Mouse (Mus musculus) neural tube, embryonic 11.5 days (tissue): Measurements from ENCODE around the gene Ccdc40. TPM values are rescaled to one million over a fixed set of nuclear protein-coding genes. Genes with fewer than 3 reads are reported as not detected.

Experiments used
- ATAC-seq: fragments of 200-750 bp; cut with Nextera tagmentation; 2 replicates; pipeline ENCODE4 v1.8.0; 2017; ENCODE audit warnings: moderate number of reproducible peaks, mild to moderate bottlenecking, moderate TSS enrichment, moderate library complexity; ENCODE audit not compliant: insufficient read depth, low FRiP score, low TSS enrichment
- DNase-seq: peaks from one replicate; pipeline ENCODE4 v3.0.0-alpha.2; 2015; ENCODE audit warnings: low spot score
- H3K27ac ChIP-seq: fragments of 300-500 bp; sonication (generic); 2 replicates; pipeline ENCODE4 v1.5.1; 2014; ENCODE audit warnings: low read depth, mild to moderate bottlenecking, low read length
- H3K27me3 ChIP-seq: fragments of 300-500 bp; sonication (generic); 2 replicates; pipeline ENCODE4 v1.6.1; 2014; ENCODE audit warnings: mild to moderate bottlenecking, low read length, mixed read lengths; ENCODE audit not compliant: control insufficient read depth, insufficient read depth
- H3K36me3 ChIP-seq: fragments of 300-500 bp; sonication (generic); 2 replicates; pipeline ENCODE4 v1.6.1; 2014; ENCODE audit warnings: mild to moderate bottlenecking, low read length, moderate library complexity, mixed read lengths; ENCODE audit not compliant: control insufficient read depth, insufficient read depth
- H3K4me1 ChIP-seq: fragments of 300-500 bp; sonication (generic); 2 replicates; pipeline ENCODE4 v1.6.1; 2014; ENCODE audit warnings: low read length, mixed read lengths; ENCODE audit not compliant: control insufficient read depth, insufficient read depth
- H3K4me2 ChIP-seq: fragments of 300-500 bp; sonication (generic); 2 replicates; pipeline ENCODE4 v1.6.1; 2014; ENCODE audit warnings: low read depth, mild to moderate bottlenecking, moderate library complexity
- H3K4me3 ChIP-seq: fragments of 300-500 bp; sonication (generic); 2 replicates; pipeline ENCODE4 v1.5.1; 2014; ENCODE audit warnings: low read depth, low read length
- H3K9ac ChIP-seq: fragments of 300-500 bp; sonication (generic); 2 replicates; pipeline ENCODE4 v1.6.1; 2014; ENCODE audit warnings: mild to moderate bottlenecking, low read length
- H3K9me3 ChIP-seq: fragments of 300-500 bp; sonication (generic); 2 replicates; pipeline ENCODE4 v1.6.1; 2016; ENCODE audit warnings: low read length; ENCODE audit not compliant: control insufficient read depth
- WGBS: fragments of 180-500 bp; shearing (Covaris S2); extraction: QIAGEN DNeasy Blood & Tissue Kit; methylation state at CpG from one replicate; pipeline ENCODE4 v1.1.7; 2014; 5-methylcytosine and 5-hydroxymethylcytosine counted together
- polyA plus RNA-seq: library from polyadenylated mRNA; unstranded; fragments of >200 nt; fragmentation: Nextera tagmentation; extraction: Ambion mirVana; gene quantifications from 2 replicates; pipeline ENCODE4 v1.2.1, GENCODE M21; 2014

The Ccdc40 gene
- polyA plus RNA-seq, 1 experiment from 2014 or later: 15.3 TPM

- Histone ChIP-seq H3K4me3 (no peak overlapping the region), H3K27ac (no peak overlapping the region), H3K9ac (no peak overlapping the region), H3K9me3 (no peaks in the 10 kb centered on the region), H3K4me2 (no peak overlapping the region), H3K36me3 (no peaks in the 10 kb centered on the region; the same call in 1 of the 2 replicates), H3K4me1 (peaks cover 20% of the 10 kb centered on the region), H3K27me3 (no peaks in the 10 kb centered on the region)
- no peak for ATAC-seq
- DNase-seq: no peak
- 90% methylated on average over 3 of the region's 3 CpGs for WGBS
Observed at GRCm38 (mm10) chr11:119189319-119189718, 39.1 kb upstream of the Ccdc40 start.

- H3K4me1 ChIP-seq: peaks cover 20% of the 10 kb centered on the region
- H3K36me3 ChIP-seq: no peaks in the 10 kb centered on the region; the same call in 1 of the 2 replicates
- 27% methylated on average over 11 of the region's 11 CpGs for WGBS
- H3K9ac ChIP-seq: peak overlapping the region; percentile 37
- peak; percentile 58; the same call in 1 of the 2 replicates for ATAC-seq
- H3K4me2 ChIP-seq: peak overlapping the region; percentile 9; the same call in 1 of the 2 replicates
- peak; percentile 77 for DNase-seq
- H3K9me3 ChIP-seq: no peaks in the 10 kb centered on the region
- H3K27me3 ChIP-seq: no peaks in the 10 kb centered on the region
- H3K4me3 ChIP-seq: no peak overlapping the region
- H3K27ac ChIP-seq: 0 out of 2 replicates have a peak overlapping the region, but pooled peaks have one; percentile 39
Observed at GRCm38 (mm10) chr11:119190498-119190897, 37.9 kb upstream of the Ccdc40 start.

GRCm38 (mm10) chr11:119191606-119192081, 36.7 kb upstream of the Ccdc40 start:
- Histone ChIP-seq H3K36me3 (no peaks in the 10 kb centered on the region), H3K27ac (no peak overlapping the region), H3K4me1 (peaks cover 20% of the 10 kb centered on the region), H3K27me3 (no peaks in the 10 kb centered on the region), H3K9ac (no peak overlapping the region), H3K9me3 (no peaks in the 10 kb centered on the region), H3K4me3 (no peak overlapping the region), H3K4me2 (no peak overlapping the region)
- WGBS: 84% methylated on average over 9 of the region's 9 CpGs
- DNase-seq (no peak), ATAC-seq (no peak)

GRCm38 (mm10) chr11:119192176-119192575, 36.2 kb upstream of the Ccdc40 start:
- WGBS: 90% methylated on average over 5 of the region's 5 CpGs
- Histone ChIP-seq H3K9me3 (no peaks in the 10 kb centered on the region), H3K4me1 (peaks cover 19% of the 10 kb centered on the region), H3K9ac (no peak overlapping the region), H3K27ac (no peak overlapping the region), H3K4me3 (no peak overlapping the region), H3K36me3 (no peaks in the 10 kb centered on the region), H3K4me2 (no peak overlapping the region), H3K27me3 (no peaks in the 10 kb centered on the region)
- ATAC-seq (no peak), DNase-seq (no peak)

- no peak overlapping the region for H3K4me2 ChIP-seq
- no peak overlapping the region for H3K27ac ChIP-seq
- DNase-seq (no peak), ATAC-seq (no peak)
- no peaks in the 10 kb centered on the region for H3K9me3 ChIP-seq
- no peak overlapping the region for H3K4me3 ChIP-seq
- 92% methylated on average over 9 of the region's 9 CpGs for WGBS
- peaks cover 16% of the 10 kb centered on the region for H3K4me1 ChIP-seq
- no peaks in the 10 kb centered on the region for H3K27me3 ChIP-seq
- H3K9ac ChIP-seq: no peak overlapping the region
- H3K36me3 ChIP-seq: no peaks in the 10 kb centered on the region
Observed at GRCm38 (mm10) chr11:119192605-119193004, 35.8 kb upstream of the Ccdc40 start.

GRCm38 (mm10) chr11:119197618-119198563, 30.5 kb upstream of the Ccdc40 start:
- H3K9me3 ChIP-seq: no peaks in the 10 kb centered on the region
- peaks cover 4% of the 10 kb centered on the region for H3K36me3 ChIP-seq
- no peak overlapping the region for H3K4me3 ChIP-seq
- H3K9ac ChIP-seq: no peak overlapping the region
- DNase-seq: no peak
- no peaks in the 10 kb centered on the region for H3K4me1 ChIP-seq
- H3K4me2 ChIP-seq: no peak overlapping the region
- no peak for ATAC-seq
- WGBS: 88% methylated on average over 18 of the region's 18 CpGs
- H3K27me3 ChIP-seq: no peaks in the 10 kb centered on the region
- H3K27ac ChIP-seq: 0 out of 2 replicates have a peak overlapping the region, but pooled peaks have one; percentile 7

GRCm38 (mm10) chr11:119198564-119199232, 29.7 kb upstream of the Ccdc40 start:
- H3K4me3 ChIP-seq: no peak overlapping the region
- no peak overlapping the region for H3K27ac ChIP-seq
- H3K4me1 ChIP-seq: no peaks in the 10 kb centered on the region
- no peak overlapping the region for H3K4me2 ChIP-seq
- no peak for DNase-seq
- no peaks in the 10 kb centered on the region for H3K9me3 ChIP-seq
- WGBS: 56% methylated on average over 26 of the region's 26 CpGs
- H3K27me3 ChIP-seq: no peaks in the 10 kb centered on the region
- no peak overlapping the region for H3K9ac ChIP-seq
- no peak for ATAC-seq
- peaks cover 4% of the 10 kb centered on the region for H3K36me3 ChIP-seq

- Histone ChIP-seq H3K4me3 (no peak overlapping the region), H3K9ac (no peak overlapping the region), H3K27ac (no peak overlapping the region), H3K36me3 (peaks cover 4% of the 10 kb centered on the region), H3K27me3 (no peaks in the 10 kb centered on the region), H3K4me2 (no peak overlapping the region), H3K9me3 (no peaks in the 10 kb centered on the region), H3K4me1 (no peaks in the 10 kb centered on the region)
- no peak for DNase-seq
- WGBS: 93% methylated on average over 4 of the region's 4 CpGs
- ATAC-seq: no peak
Observed at GRCm38 (mm10) chr11:119199233-119199601, 29.2 kb upstream of the Ccdc40 start.
